Mouse (Mus musculus): ENCODE results near the gene Pcbp3.

The Pcbp3 gene

DNA sequence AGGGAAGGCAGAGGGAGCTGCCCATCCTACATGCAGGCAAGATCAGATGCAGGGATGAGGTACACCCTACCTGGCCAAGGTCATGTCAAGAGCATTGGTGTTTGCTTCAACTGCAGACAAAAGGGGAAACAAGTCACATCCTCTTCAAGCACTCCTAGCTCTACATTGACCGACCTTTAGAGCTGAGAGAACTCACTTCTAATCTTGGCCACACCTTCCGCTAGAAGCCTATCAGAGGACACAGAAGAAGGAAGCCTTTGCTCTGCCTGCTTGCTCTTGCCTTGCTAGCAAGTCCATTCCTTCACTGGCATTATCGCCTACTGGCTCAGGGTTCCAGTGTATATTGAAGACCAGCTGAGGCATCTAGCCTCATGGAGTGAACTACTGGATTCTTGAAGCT, 119.6 kb downstream of the Pcbp3 start:
- no peak for DNase-seq

DNA sequence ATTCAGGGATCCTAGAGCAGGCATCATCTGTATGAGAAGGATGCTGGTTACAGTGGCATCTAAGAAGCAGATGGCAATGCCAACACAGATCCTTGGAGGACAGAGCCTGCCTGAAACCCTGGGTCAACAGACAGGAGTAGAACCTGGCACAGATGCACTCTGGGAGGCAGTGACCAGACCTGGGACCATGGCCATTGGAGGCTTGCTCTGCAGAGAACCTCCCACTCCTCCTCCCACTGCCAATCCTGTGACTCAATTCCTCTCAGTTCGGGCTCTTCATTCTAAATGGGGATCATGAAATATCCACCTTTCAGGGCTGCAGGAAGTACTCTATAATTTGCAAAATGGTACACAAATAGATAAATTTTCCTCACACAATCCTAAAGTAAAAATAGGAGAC, 120.5 kb downstream of the Pcbp3 start:
- no peak for DNase-seq

DNA sequence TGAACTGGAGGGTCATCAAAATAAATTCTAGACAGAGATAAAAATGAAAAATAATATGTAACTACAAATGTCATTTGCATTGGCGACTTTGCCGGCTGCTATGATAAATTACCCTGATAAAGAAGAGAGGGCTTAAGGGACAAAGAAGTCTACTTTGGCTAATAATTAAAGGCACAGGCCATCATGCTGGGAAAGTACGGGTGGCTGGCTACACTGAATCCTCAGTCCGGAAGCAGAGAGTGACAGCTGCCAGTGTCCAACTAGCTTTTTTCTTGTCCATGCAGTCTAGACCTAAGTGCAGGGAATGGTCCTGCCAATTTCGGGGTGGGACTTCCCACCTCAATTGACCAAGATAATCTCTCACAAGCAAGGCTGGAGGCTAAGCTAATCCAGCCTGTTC, 121.1 kb downstream of the Pcbp3 start:
- DNase-seq, result no peak

DNA sequence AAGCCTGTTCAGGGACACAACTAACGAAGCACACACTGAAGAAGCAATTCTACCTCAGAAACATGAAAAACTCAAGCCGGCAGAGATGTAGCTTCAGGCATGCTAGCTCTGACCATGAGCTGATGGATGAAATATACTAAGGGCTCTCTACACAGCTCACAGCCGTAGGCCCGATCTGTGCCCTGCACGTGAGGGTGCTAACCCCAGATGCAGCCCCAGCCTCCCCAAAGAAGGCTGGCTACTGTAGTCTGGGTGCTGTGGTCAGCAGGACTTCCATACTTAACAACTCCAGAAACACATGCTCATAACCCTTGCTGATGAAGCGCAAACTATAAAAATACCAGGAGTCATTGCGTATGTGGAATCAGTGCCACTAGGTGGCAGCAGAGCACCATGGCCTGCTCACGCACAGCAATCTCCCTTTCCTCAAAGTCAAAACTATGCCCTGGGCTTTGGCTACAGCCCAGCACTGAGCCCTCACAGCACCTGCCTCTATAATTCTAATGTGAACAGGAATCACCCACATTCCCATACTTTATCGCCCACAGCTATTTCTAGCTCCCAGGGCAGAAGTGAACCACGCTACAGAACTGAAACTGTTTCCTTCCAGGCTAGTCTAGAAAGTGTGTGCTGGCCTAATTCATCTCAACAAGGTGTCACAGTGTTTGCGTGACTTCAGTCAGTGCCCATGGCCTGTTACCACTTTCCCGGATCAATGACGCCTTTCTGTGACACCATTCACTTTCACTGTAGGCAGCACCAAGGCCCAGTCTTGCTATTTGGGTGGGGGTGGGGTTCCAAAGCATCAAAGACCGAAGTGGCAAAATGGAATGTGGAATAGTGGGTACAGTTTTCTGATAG, 126.0 kb downstream of the Pcbp3 start:
- DNase-seq, result peak; percentile 81 to 82

DNA sequence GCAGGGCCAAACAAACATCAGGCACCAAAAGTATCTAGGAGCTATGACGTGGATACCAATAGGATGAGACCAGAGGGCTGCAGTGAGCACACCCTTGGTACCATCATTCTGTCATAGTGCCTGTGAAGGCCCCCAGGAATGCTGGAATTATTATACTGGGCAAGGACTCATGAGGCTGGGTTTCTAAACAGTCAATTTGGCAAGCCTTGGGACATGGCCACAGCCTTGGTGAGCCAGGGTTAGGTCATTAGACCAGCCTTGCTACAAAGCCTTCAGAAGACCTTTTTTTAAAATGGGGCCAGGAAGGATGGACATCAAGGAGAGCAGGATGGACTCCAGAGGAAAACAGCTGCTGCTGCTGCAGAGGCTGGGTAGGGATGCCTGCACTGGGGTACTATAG, 128.8 kb downstream of the Pcbp3 start:
- no peak for DNase-seq

DNA sequence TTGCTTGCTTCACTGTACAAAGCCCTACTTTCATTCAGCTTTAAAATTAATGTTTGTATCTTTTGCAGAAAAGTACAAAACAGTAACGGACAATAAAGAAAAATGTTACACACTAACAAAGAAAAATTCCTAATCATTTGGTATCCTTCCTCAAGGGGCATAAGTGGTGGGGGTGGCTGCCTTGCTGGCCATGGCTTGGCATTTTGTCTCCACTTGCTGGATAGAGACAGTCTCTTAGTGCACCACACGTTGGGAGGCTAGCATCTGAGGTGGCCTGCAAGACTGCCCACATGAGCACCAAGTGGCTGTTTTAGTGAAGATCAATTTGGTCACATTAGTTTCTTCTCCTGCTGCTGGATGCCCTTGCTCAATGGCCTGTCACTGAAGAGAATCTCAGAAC, 129.8 kb downstream of the Pcbp3 start:
- no peak for DNase-seq

DNA sequence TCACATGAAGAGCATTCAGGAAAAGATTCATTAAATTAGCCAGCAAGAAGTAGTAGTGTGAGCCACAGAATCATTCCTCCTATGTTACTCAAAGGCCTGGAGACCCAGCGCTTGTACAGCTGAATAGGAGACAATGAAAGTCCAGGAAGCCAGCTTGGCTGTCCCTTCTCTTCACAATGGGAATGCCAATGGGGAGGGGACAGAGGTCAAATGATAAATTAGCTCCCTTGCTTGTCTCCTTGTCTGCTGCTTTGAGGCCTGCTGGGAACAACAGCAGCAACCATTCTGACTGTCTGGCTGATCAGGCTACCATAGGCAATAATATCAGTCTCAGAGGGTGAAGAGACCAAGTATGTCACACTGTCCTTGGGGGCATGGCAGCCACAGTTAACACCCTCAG, 130.5 kb downstream of the Pcbp3 start:
- no peak for DNase-seq

DNA sequence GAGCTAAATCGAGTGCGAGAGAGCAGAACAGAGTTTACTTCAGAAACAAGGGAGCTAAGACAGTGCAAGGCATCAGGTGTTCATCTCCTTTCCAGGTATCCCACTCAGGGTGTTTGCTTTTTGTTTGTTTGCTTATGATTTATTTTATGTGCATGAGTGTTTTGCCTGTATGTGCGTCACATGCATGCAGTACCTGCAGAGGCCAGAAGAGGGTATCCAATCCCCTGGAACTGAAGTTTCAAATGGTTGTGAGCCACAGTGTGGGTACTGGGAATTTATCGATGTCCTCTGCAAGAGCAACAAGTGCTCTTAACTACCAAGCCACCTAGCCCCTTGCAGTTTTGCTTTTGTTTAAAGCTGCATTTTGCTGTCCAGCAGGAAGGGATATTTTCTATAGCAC, 132.8 kb downstream of the Pcbp3 start:
- DNase-seq, result no peak

DNA sequence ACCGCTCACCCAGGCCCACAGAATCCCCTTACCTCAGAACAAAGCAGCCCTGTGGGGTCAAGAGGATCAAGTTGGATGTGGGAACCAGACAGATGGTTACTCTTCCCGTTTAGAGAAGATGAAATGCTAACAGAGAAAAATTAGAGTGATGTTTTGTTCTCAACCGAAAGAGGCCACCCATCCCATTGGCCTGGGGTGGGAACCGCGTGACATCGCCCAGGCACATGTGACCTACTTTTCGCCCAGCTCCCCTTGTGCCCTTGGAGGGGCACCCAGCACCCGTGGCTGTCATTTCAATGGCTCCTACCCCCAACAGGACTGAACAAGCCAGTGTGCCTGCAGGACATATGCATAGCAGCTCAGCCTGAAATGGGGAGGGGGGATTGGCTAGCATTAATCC, 139.0 kb downstream of the Pcbp3 start:
- DNase-seq, result no peak

DNA sequence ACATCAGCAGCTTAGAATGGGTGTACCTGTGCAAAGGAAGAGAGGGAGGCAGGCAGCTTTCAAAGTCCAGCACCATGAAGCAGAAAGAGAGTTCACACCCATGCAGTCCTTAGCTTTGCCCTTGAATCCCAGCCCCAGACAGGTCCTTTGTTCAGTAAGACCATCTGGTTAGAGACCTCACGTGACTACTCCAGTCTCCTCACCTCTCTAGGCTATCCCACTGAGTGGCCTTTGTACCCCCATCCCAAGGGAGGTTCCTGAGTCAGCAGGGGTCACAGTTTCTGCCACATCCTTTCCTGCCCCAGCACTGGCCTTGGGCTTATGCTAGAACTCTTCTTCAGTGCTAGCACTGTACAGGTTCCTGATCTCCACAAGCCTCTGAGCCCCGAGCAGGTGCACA, 142.4 kb downstream of the Pcbp3 start:
- DNase-seq, result no peak

DNA sequence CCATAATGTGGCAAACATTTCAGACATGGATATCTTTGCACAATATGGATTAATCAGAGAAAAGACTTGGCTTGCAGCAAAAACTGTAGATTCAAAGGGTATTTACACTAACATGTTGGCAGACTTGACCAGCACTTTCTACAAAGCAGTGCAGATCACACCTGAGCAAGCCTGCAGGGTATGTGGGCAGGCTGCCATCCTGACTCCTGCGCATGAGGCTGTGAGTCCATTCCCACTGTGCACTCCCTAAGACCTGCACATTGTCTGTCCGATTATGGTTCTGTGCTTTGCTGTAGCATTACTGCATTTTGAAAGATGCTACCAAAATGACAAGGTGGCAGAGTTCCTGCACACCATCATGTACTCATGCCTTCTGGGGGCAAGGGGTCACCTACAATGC, 143.3 kb downstream of the Pcbp3 start:
- DNase-seq, result no peak

DNA sequence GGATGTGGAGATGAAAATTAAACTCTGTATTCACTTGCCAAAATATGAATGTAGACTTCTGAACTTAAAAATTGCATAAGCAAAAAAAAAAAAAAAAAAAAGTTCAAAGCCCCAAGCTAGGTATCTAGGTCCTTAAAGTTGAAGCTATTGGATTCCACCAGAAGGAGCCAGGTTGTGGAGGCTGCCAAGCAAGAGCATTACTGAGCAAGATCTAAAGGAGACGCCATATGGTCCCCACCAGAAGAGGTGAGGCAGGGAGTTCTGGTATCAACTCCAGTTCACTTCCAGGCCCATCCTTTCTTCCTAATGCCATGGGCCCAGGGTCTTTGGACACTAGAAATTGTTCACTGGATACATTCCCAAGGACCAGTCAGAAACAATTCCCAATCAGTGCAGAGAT, 144.8 kb downstream of the Pcbp3 start:
- no peak for DNase-seq

DNA sequence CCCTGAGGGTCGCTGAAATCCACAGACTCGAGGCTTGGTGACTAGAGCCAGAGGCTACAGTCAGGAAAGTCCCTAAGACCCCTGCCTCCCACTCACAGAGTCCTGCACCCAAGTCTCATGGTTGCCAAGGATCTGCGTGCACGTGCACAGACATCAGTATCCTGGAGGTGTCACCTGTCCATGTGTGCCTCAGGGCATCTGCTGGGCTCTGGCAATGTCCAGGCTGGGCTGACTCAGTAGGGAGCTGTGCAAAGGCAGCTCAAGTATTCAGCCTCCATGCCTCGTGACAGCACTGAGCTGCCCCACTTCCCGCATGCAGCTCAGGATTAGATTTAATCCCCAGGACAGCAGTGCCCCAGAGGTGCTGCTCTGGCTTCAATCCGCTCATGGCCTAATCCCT, 145.3 kb downstream of the Pcbp3 start:
- DNase-seq, result no peak

DNA sequence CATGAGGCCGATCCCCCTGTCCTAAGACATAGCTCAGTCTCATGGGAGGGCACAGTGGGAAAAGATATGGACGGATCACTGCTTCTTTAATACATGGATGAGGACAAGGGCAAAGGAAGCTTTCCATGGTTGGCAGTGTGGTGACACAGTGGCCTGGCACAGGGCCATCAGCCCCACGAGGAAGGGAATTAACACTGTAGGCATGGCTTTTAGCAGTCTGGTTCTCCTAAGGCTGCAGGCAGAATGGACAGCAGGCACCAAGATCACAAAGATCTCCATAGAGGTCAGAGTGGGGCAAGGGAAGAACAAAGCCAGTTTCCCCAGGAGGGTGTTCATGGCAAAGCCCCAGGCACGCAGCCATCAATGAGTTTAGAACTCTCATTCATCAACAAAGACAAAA, 146.2 kb downstream of the Pcbp3 start:
- DNase-seq, result no peak

DNA sequence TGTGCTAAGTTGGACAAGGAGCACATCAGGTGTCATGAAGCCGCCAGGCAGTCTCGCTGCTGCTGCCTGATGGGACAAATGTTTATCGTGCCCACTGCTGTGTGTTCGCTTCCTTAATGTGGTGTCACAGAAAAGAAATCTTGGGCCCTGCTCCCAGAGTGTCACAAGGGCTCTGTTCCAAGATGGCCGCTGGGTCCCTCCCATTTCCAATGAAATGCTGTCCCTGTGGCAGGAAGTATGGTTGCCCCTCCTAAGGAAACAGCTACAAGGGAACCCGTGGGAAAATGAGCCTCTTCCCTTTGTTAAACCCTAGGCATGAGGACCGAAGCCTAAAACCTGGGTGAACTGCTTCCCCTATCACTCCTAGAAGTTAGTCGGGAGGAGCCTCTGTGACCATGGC, 146.9 kb downstream of the Pcbp3 start:
- DNase-seq, result no peak

DNA sequence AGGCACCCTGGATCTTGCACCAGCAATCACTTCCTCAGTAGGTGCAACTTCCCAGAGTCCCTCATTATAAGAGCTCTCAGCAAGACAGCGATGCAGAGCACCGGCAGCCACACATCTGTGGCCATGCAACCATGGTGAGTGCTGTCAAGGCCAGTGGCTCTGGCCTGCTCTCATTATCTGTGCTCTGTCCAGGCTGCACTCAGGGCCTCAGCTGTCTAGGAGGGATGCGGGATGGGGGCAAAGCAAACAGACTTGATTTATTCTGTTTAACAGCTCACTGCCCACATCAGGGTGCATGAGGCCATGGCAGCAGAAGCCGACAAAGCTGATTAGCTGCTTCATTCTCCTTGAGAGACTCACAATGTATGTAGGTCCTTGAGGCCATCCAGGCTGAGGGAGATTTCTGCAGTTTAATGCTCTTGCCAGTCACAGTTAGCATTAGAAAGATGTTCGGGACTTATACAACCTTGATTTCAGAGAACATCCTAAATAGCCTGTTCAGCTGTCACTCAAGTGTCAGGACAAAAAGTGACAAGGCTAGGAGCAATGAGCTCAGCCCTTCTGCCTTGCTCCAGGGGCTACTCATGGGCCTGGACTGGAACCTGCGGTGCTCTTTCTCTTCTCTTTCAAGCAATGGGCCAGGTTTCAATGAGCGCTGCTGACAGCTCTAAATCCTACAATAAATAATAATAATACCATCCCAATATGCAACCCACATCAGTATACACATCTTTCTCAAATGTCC, 151.6 kb downstream of the Pcbp3 start:
- DNase-seq, result no peak

DNA sequence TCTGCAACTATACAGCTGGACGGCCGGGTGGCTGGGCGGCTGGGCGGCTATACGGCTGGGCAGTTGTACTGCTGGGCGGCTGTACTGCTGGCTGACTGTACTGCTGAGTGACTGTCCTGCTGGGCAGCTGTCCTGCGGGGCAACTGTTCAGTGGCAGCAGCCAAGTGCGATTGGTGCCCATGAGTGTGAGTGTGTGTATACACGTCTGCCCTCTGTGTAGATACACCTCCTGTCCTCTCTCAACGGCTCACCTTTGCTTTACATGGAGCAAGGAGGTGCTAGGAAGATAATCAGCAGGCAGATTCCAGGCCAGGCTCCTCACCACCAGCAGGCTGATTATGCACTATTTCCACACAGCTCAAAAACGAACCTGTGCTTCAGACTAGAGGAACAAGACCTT, 152.2 kb downstream of the Pcbp3 start:
- DNase-seq, result no peak

DNA sequence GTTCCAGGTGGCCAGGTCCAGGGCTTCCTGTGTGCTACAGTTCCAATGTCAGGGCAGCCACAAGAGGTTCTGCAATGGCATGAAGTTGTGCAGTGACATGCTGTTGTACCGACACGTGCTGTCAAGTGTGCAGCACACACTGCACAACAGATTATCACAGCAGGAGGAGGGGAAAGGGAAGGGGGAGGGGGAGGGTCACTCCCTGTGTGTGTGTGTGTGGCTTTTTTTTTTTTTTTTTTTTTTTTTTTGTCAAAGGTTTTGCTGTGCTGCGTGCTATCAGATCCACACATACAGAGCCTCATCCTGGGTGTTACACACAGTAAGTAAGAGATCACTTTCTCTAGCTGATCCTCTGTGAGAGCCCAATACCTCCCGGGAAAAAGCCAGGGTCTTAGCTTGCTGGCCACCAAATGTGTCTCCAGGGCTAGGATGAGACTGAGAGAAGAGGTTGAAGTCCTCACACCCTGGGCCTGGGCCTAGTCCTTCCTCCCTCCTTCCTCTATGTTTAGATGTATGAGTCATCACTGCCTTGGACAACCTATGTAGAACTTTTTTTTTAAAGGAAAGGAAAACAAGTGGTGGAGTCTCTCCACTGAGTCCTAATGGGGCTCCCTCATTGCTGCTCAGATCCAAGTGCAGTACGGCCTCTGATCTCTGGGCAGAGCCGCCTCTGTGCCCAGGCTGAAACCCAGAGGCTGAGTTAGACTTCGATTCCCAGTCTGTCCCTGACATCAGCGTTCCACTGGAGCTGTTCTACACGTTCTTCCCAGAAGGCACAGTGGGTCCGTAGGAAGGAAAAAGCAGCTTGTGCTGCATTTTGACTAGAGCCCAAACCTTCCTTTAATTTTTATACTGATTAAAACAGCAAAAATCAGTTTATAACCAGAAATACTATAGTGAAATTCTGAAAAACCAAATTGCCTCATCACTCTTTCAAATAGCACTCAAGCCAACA, 153.0 kb downstream of the Pcbp3 start:
- DNase-seq, result no peak

DNA sequence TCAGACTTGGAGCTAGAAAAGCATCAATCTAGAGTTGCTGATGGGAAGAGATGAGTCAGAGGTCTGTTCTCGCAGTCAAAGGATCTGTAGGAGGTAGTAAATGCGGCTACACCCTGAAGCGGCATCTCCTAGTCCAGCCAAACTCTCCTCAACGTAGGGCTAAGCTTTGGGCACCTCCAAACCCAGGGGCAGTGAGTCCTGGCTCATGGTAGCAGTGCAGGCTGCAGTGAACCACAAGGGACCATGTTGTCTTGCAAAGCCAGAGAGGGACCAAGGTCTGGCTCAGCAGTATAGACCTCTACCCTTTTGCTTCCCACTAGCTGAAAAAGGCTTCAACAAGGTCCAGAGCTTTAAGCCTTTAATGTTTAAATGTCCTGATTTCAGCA, 159.2 kb downstream of the Pcbp3 start:
- no peak for DNase-seq

DNA sequence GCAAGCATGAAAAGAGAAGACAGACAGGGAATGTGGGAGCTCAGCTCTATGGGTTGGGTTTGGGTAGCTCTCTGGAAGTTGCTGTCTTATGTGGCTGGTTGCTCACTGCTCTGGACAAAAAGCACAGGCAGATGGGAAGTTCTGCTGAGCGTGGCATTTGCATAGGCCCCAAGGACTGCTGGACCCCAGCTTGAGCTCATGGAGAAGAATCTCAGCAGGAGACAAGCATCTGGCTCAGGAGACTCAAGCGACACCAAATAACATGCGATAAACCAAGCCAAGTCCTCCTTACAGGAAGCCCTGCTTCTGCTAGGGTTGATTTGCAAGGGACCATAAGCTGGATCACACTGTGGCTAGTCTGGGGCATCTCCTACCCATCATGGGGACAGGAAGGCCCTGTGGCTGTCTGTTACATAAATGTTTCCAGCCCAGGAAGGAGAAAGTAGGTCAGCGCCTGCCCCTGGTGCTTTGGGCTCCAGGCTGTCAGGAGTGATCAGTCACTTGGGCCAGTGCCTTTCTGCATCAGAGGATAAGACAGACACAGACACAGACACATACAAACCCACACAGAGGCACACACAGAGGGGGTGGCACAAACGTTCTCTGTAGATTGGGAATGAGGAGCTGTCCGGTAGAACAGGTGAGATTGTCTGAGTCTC, 159.7 kb downstream of the Pcbp3 start:
- DNase-seq, result no peak

DNA sequence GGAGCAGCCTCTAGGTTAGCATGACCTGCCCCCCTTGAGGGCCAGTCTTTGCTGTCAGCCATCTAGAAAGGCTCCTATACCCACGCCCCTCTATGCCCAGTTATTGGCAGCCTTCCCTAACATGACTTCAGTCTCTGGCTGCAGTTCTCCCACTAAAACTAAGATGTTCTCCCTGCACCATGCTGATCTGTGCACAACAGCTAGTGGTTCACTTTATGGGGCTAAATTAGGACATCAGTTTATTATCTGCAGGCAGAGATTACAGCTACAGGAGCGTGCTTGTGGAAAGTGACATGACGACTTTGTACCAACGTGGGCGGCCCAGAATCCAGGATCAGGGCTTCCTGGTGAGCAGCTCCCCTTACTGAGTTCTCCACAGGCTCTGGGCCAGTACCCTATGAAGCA, 160.4 kb downstream of the Pcbp3 start:
- DNase-seq, result no peak

DNA sequence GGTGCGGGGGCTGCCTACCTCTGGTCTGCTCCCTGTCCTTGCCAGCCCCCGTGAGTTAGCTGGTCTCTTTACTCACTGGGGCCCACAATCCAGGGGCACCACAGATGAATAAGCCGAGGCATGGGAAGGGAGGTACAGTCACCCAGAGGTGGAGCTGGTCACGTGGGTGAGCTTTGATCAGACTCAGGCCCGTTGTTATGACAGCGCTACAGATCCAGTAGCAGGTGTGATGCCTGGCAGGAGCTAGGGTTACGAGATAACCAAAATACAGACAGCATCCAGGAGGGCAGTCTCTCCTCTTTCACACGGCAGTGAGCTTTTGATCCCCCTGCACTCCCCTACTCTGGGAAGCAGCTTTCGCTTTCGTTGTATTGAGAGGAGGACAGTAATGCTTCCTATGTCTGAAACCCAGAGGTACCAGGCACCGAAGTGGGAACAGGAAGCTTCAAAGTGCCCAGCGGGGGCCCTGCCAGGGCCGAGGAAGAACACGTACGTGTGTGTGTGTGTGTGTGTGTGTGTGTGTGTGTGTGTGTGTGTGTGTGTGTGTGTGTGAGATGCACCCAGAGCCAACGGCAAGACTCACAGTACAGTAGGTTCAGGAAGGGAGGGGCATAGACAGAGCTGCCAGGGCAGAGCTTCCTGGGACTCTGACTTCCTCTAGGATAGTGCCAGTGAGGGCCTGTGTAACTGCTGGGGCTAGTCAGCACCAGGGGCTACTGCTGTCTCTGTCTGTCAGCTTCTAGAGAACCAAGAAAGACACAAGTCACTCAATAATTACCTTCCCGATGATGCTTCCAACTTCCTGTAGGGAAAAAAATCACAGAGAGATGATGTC, 162.7 kb downstream of the Pcbp3 start:
- peak; percentile 11 to 14 for DNase-seq
